Mouse (Mus musculus) forebrain, postnatal 0 days (tissue): ENCODE measurements around the gene St3gal6. TPM values are rescaled to one million over a fixed set of nuclear protein-coding genes. Genes with fewer than 3 reads are reported as not detected.

Source experiments
- ATAC-seq: fragments of 200-750 bp; cut with Nextera tagmentation; 2 replicates; pipeline ENCODE4 v1.8.0; 2017; ENCODE audit warnings: mild to moderate bottlenecking, moderate library complexity
- DNase-seq: peaks from one replicate; pipeline ENCODE4 v3.0.0-alpha.2; 2015
- H3K27ac ChIP-seq: fragments of 300-500 bp; sonication (generic); 2 replicates; pipeline ENCODE4 v1.5.1; 2014; ENCODE audit warnings: low read depth, mild to moderate bottlenecking, antibody characterized with exemption, low read length, moderate library complexity, mixed read lengths
- H3K27me3 ChIP-seq: fragments of 300-500 bp; sonication (generic); 2 replicates; pipeline ENCODE4 v1.6.1; 2014; ENCODE audit warnings: mild to moderate bottlenecking, low read length, mixed read lengths; ENCODE audit not compliant: insufficient read depth
- H3K36me3 ChIP-seq: fragments of 300-500 bp; sonication (generic); 2 replicates; pipeline ENCODE4 v1.6.1; 2014; ENCODE audit warnings: mild to moderate bottlenecking, moderate library complexity; ENCODE audit not compliant: insufficient read depth
- H3K4me1 ChIP-seq: fragments of 300-500 bp; sonication (generic); 2 replicates; pipeline ENCODE4 v1.6.1; 2014; ENCODE audit warnings: antibody characterized with exemption; ENCODE audit not compliant: insufficient read depth
- H3K4me2 ChIP-seq: fragments of 300-500 bp; sonication (generic); 2 replicates; pipeline ENCODE4 v1.6.1; 2014; ENCODE audit warnings: low read depth, mild to moderate bottlenecking, moderate library complexity
- H3K4me3 ChIP-seq: fragments of 300-500 bp; sonication (generic); 2 replicates; pipeline ENCODE4 v1.5.1; 2014; ENCODE audit warnings: low read depth, low read length, mixed read lengths
- H3K9ac ChIP-seq: fragments of 300-500 bp; sonication (generic); 2 replicates; pipeline ENCODE4 v1.6.1; 2014; ENCODE audit warnings: mild to moderate bottlenecking
- H3K9me3 ChIP-seq: fragments of 300-500 bp; sonication (generic); 2 replicates; pipeline ENCODE4 v1.6.1; 2016; ENCODE audit warnings: low read length
- CTCF ChIP-seq: sonication (generic); IDR thresholded peaks from 2 replicates; pipeline ENCODE4 v1.5.1; 2016; ENCODE audit warnings: antibody characterized with exemption, control low read depth, low read depth
- WGBS: fragments of 180-500 bp; shearing (Covaris S2); extraction: QIAGEN DNeasy Blood & Tissue Kit; methylation state at CpG from one replicate; pipeline ENCODE4 v1.1.7; 2014; 5-methylcytosine and 5-hydroxymethylcytosine counted together
- polyA plus RNA-seq: library from polyadenylated mRNA; unstranded; fragments of >200 nt; fragmentation: Nextera tagmentation; extraction: Ambion mirVana; gene quantifications from 2 replicates; pipeline ENCODE4 v1.2.1, GENCODE M21; 2015
- total RNA-seq: library from RNA; depleted of rRNA; stranded (reverse); fragments of >200 nt; gene quantifications from 2 replicates; pipeline ENCODE4 v1.2.3, GENCODE M21; 2014

Gene St3gal6
- total and polyA plus RNA-seq, 2 experiments from 2014 or later: 12.6 to 14.9 TPM

DNA sequence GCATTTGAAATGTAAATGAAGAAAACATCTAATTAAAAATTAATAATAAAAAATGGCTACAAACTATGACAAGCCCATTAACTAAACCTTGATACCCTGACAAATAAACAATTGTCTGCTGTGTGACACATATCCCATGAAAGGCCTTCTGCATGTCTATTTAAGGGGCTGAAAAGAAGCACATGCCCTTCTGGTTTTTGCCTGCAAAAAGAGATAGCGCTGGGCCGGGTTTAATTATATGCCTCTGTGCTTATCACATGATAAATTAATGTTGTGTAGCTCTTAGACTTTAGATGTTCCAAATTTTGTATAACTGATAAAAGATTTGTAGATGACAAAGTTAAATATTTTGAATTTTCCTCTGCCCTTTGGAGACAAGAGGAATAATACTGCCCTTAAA, 9.2 kb upstream of the St3gal6 start:
- ATAC-seq (no peak), DNase-seq (no peak)
- H3K4me2 ChIP-seq: no peak overlapping the region
- no peak overlapping the region for H3K27ac ChIP-seq
- no peak for TF ChIP-seq CTCF
- no peaks in the 10 kb centered on the region for H3K4me1 ChIP-seq
- H3K27me3 ChIP-seq: no peaks in the 10 kb centered on the region
- no peak overlapping the region for H3K4me3 ChIP-seq
- H3K9me3 ChIP-seq: no peaks in the 10 kb centered on the region
- H3K36me3 ChIP-seq: no peaks in the 10 kb centered on the region
- WGBS: 73% methylated on average over 2 of the region's 2 CpGs
- H3K9ac ChIP-seq: no peak overlapping the region

- ATAC-seq (no peak), DNase-seq (no peak)
- no peak for TF ChIP-seq CTCF
- Histone ChIP-seq H3K27me3 (no peaks in the 10 kb centered on the region), H3K9ac (no peak overlapping the region), H3K9me3 (no peaks in the 10 kb centered on the region), H3K27ac (no peak overlapping the region), H3K36me3 (no peaks in the 10 kb centered on the region), H3K4me1 (no peaks in the 10 kb centered on the region), H3K4me3 (no peak overlapping the region), H3K4me2 (no peak overlapping the region)
- 37% methylated on average over 3 of the region's 3 CpGs for WGBS
Measured at GRCm38 (mm10) chr16:58532511-58532910, 8.5 kb upstream of the St3gal6 start.

DNA sequence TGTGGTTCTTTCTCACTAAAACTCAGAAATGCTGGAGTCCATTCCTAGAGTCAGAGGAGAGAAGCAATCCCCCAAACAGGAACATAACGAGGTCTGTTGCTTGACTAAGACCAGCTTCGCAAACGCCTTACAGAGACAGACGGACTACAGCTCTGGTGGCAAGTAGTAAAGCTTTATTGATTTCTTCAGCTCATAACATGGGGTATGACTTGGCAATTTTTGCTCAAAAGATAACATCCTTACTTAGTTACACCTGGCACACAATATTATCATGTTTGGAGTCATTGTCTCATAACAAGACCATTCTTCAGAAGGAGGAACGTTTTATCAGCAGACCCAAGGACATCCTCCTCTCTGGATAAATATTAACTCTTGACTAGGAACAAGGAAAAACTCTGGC, 3.8 kb upstream of the St3gal6 start:
- no peak for ATAC-seq
- H3K27ac ChIP-seq: no peak overlapping the region
- H3K36me3 ChIP-seq: no peaks in the 10 kb centered on the region
- no peak overlapping the region for H3K4me3 ChIP-seq
- no peak for DNase-seq
- no peak for TF ChIP-seq CTCF
- no peak overlapping the region for H3K4me2 ChIP-seq
- 61% methylated on average over 5 of the region's 5 CpGs for WGBS
- no peaks in the 10 kb centered on the region for H3K4me1 ChIP-seq
- H3K9me3 ChIP-seq: 0 out of 2 replicates have a peak, but pooled peaks cover 4% of the 10 kb centered on the region
- H3K9ac ChIP-seq: no peak overlapping the region
- H3K27me3 ChIP-seq: no peaks in the 10 kb centered on the region; the same call in 1 of the 2 replicates

DNA sequence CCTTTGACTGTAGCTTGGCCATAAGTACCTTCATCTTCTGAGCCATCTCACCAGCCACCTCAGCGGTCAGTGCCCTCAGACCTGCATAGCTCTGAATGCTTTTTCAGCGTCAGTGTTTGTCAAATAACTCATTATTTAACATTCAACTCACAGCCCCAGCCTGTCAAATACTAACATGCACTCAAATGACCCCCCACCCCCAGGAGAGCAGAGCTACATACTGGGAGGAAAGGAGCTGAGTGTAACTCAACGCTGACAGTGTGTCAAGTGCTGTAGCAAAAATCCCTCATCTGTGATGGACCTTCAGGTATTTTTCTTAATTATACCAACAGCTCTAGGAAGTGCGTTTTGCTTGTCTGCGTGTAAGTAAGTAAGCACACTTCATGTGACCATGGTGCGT, 2.7 kb upstream of the St3gal6 start:
- Histone ChIP-seq H3K36me3 (no peaks in the 10 kb centered on the region), H3K27me3 (no peaks in the 10 kb centered on the region; the same call in 1 of the 2 replicates), H3K4me1 (no peaks in the 10 kb centered on the region), H3K9ac (no peak overlapping the region), H3K9me3 (0 out of 2 replicates have a peak, but pooled peaks cover 4% of the 10 kb centered on the region), H3K4me3 (no peak overlapping the region), H3K27ac (no peak overlapping the region), H3K4me2 (no peak overlapping the region)
- 86% methylated on average over 6 of the region's 6 CpGs for WGBS
- DNase-seq: no peak
- TF ChIP-seq CTCF: no peak
- ATAC-seq: no peak

- H3K9me3 ChIP-seq: 0 out of 2 replicates have a peak, but pooled peaks cover 4% of the 10 kb centered on the region
- no peak for ATAC-seq
Measured at GRCm38 (mm10) chr16:58525832-58526231, 1.8 kb upstream of the St3gal6 start.

GRCm38 (mm10) chr16:58523044-58523859, 791 bp downstream of the St3gal6 start:
- peak; percentile 57 for DNase-seq
- 2% methylated on average over 58 of the region's 58 CpGs for WGBS
- peak overlapping the region; percentile 74 for H3K9ac ChIP-seq
- H3K4me1 ChIP-seq: no peaks in the 10 kb centered on the region
- H3K27ac ChIP-seq: peak overlapping the region; percentile 54; the same call in 1 of the 2 replicates
- peak; percentile 89 for ATAC-seq
- H3K27me3 ChIP-seq: no peaks in the 10 kb centered on the region; the same call in 1 of the 2 replicates
- no peaks in the 10 kb centered on the region for H3K36me3 ChIP-seq
- H3K4me3 ChIP-seq: peak overlapping the region; percentile 77
- peak overlapping the region; percentile 95 for H3K4me2 ChIP-seq
- 0 out of 2 replicates have a peak, but pooled peaks cover 4% of the 10 kb centered on the region for H3K9me3 ChIP-seq
- TF ChIP-seq CTCF: no peak

More at GRCm38 (mm10) chr16:58525832-58526231, 1.8 kb upstream of the St3gal6 start:
- TF ChIP-seq CTCF: no peak
- no peak overlapping the region for H3K9ac ChIP-seq
- no peak for DNase-seq
- no peak overlapping the region for H3K4me2 ChIP-seq
- no peaks in the 10 kb centered on the region; the same call in 1 of the 2 replicates for H3K27me3 ChIP-seq
- no peak overlapping the region for H3K27ac ChIP-seq
- no peak overlapping the region for H3K4me3 ChIP-seq
- no peaks in the 10 kb centered on the region for H3K36me3 ChIP-seq
- no peaks in the 10 kb centered on the region for H3K4me1 ChIP-seq

DNA sequence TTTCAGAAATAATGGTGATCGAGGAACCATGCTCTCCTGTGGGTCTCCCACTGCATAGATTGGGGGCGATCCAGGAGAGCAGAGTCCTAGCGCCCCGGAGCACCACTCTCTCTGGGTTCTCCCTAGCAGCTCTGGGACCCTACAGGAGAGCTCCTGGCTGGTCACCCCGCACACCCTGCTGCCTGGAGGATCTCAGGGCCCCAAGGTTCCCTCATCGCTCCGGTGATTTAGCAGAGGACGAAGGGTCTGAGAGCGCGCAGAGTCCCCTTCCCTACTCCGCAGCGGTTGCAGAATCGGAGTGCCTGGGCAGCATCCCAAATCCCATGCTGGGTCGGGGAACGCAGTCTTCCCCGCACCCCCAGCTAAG, 1.4 kb downstream of the St3gal6 start:
- Histone ChIP-seq H3K4me1 (no peaks in the 10 kb centered on the region), H3K9ac (peak overlapping the region; percentile 74), H3K9me3 (0 out of 2 replicates have a peak, but pooled peaks cover 4% of the 10 kb centered on the region), H3K27ac (peak overlapping the region; percentile 54; the same call in 1 of the 2 replicates), H3K36me3 (no peaks in the 10 kb centered on the region), H3K4me2 (peak overlapping the region; percentile 95), H3K27me3 (no peaks in the 10 kb centered on the region; the same call in 1 of the 2 replicates), H3K4me3 (peak overlapping the region; percentile 77)
- 1% methylated on average over 16 of the region's 16 CpGs for WGBS
- TF ChIP-seq CTCF: no peak
- ATAC-seq: peak; percentile 69
- DNase-seq: peak; percentile 46
